Mouse (Mus musculus) neural tube, embryonic 13.5 days (tissue): Measurements from ENCODE around the gene Actn4. TPM values are rescaled to one million over a fixed set of nuclear protein-coding genes. Genes with fewer than 3 reads are reported as not detected.

Source experiments
- ATAC-seq: fragments of 200-750 bp; cut with Nextera tagmentation; 2 replicates; pipeline ENCODE4 v1.8.0; 2017; ENCODE audit warnings: low read depth, mild to moderate bottlenecking, moderate TSS enrichment, moderate library complexity
- H3K27ac ChIP-seq: fragments of 300-500 bp; sonication (generic); replicated peaks from 2 replicates; pipeline ENCODE4 v1.5.1; 2015; ENCODE audit warnings: moderate library complexity, mild to moderate bottlenecking, inconsistent platforms
- H3K27me3 ChIP-seq: fragments of 300-500 bp; sonication (generic); 2 replicates; pipeline ENCODE4 v1.6.1; 2015; ENCODE audit warnings: mild to moderate bottlenecking, inconsistent platforms
- H3K36me3 ChIP-seq: fragments of 300-500 bp; sonication (generic); 2 replicates; pipeline ENCODE4 v1.6.1; 2015; ENCODE audit warnings: mild to moderate bottlenecking, inconsistent platforms
- H3K4me1 ChIP-seq: fragments of 300-500 bp; sonication (generic); replicated peaks from 2 replicates; pipeline ENCODE4 v1.6.1; 2015; ENCODE audit warnings: inconsistent platforms
- H3K4me2 ChIP-seq: fragments of 300-500 bp; sonication (generic); 2 replicates; pipeline ENCODE4 v1.6.1; 2015; ENCODE audit warnings: inconsistent platforms, mild to moderate bottlenecking, moderate library complexity
- H3K4me3 ChIP-seq: fragments of 300-500 bp; sonication (generic); 2 replicates; pipeline ENCODE4 v1.5.1; 2015; ENCODE audit warnings: mild to moderate bottlenecking, inconsistent platforms
- H3K9ac ChIP-seq: fragments of 300-500 bp; sonication (generic); 2 replicates; pipeline ENCODE4 v1.6.1; 2015; ENCODE audit warnings: moderate library complexity, mild to moderate bottlenecking, inconsistent platforms
- H3K9me3 ChIP-seq: fragments of 300-500 bp; sonication (generic); 2 replicates; pipeline ENCODE4 v1.6.1; 2016; ENCODE audit warnings: inconsistent platforms
- WGBS: fragments of 180-500 bp; shearing (Covaris S2); methylation state at CpG from one replicate; pipeline ENCODE4 v1.1.7; 2015; 5-methylcytosine and 5-hydroxymethylcytosine counted together
- polyA plus RNA-seq: library from polyadenylated mRNA; unstranded; fragments of >200 nt; fragmentation: Nextera tagmentation; extraction: Ambion mirVana; gene quantifications from 2 replicates; pipeline ENCODE4 v1.2.1, GENCODE M21; 2015

The Actn4 gene
- polyA plus RNA-seq, 1 experiment from 2014 or later: 142 TPM

GRCm38 (mm10) chr7:28955295-28955897 is 6.7 kb downstream of the Actn4 start:
- Histone ChIP-seq H3K9ac (0 out of 2 replicates have a peak overlapping the region, but pooled peaks have one; percentile 8), H3K27ac (peak overlapping the region; percentile 42), H3K27me3 (no peaks in the 10 kb centered on the region), H3K4me3 (no peak overlapping the region), H3K9me3 (no peaks in the 10 kb centered on the region), H3K4me2 (no peak overlapping the region), H3K4me1 (peaks cover 90% of the 10 kb centered on the region), H3K36me3 (no peaks in the 10 kb centered on the region; the same call in 1 of the 2 replicates)
- ATAC-seq: no peak
- WGBS: 49% methylated on average over 5 of the region's 5 CpGs

- H3K4me1 ChIP-seq: peaks cover 84% of the 10 kb centered on the region
- H3K27ac ChIP-seq: peak overlapping the region; percentile 42; the same call in 1 of the 2 replicates
- H3K9ac ChIP-seq: no peak overlapping the region
- H3K4me3 ChIP-seq: no peak overlapping the region
- ATAC-seq: no peak
- no peaks in the 10 kb centered on the region; the same call in 1 of the 2 replicates for H3K36me3 ChIP-seq
- WGBS: 73% methylated on average over 4 of the region's 4 CpGs
- no peaks in the 10 kb centered on the region for H3K27me3 ChIP-seq
- no peaks in the 10 kb centered on the region for H3K9me3 ChIP-seq
- no peak overlapping the region for H3K4me2 ChIP-seq
Measured at GRCm38 (mm10) chr7:28954773-28955172, 7.4 kb downstream of the Actn4 start.

GRCm38 (mm10) chr7:28953476-28954376 is 8.4 kb downstream of the Actn4 start:
- H3K36me3 ChIP-seq: no peaks in the 10 kb centered on the region; the same call in 1 of the 2 replicates
- H3K27ac ChIP-seq: peak overlapping the region; percentile 68
- 8% methylated on average over 2 of the region's 2 CpGs for WGBS
- H3K4me1 ChIP-seq: peaks cover 73% of the 10 kb centered on the region
- H3K4me2 ChIP-seq: 0 out of 2 replicates have a peak overlapping the region, but pooled peaks have one; percentile 1
- ATAC-seq: peak; percentile 54; the same call in 1 of the 2 replicates
- H3K9ac ChIP-seq: no peak overlapping the region
- H3K4me3 ChIP-seq: no peak overlapping the region
- H3K27me3 ChIP-seq: no peaks in the 10 kb centered on the region
- H3K9me3 ChIP-seq: no peaks in the 10 kb centered on the region

GRCm38 (mm10) chr7:28952786-28953185 is 9.4 kb downstream of the Actn4 start:
- no peak overlapping the region for H3K4me3 ChIP-seq
- no peaks in the 10 kb centered on the region for H3K9me3 ChIP-seq
- no peaks in the 10 kb centered on the region for H3K27me3 ChIP-seq
- H3K27ac ChIP-seq: peak overlapping the region; percentile 68
- 29% methylated on average over 3 of the region's 3 CpGs for WGBS
- no peak overlapping the region for H3K9ac ChIP-seq
- no peak for ATAC-seq
- H3K4me1 ChIP-seq: peaks cover 64% of the 10 kb centered on the region
- H3K36me3 ChIP-seq: no peaks in the 10 kb centered on the region; the same call in 1 of the 2 replicates
- H3K4me2 ChIP-seq: 0 out of 2 replicates have a peak overlapping the region, but pooled peaks have one; percentile 1

GRCm38 (mm10) chr7:28951764-28952163 is 10.4 kb downstream of the Actn4 start:
- H3K9ac ChIP-seq: no peak overlapping the region
- H3K4me1 ChIP-seq: peaks cover 64% of the 10 kb centered on the region
- no peaks in the 10 kb centered on the region; the same call in 1 of the 2 replicates for H3K36me3 ChIP-seq
- H3K4me2 ChIP-seq: no peak overlapping the region
- no peak overlapping the region for H3K27ac ChIP-seq
- H3K9me3 ChIP-seq: no peaks in the 10 kb centered on the region
- no peaks in the 10 kb centered on the region for H3K27me3 ChIP-seq
- no peak overlapping the region for H3K4me3 ChIP-seq
- 90% methylated on average over 2 of the region's 2 CpGs for WGBS
- ATAC-seq: no peak

- Histone ChIP-seq H3K4me3 (no peak overlapping the region), H3K36me3 (no peaks in the 10 kb centered on the region; the same call in 1 of the 2 replicates), H3K27ac (no peak overlapping the region), H3K4me2 (no peak overlapping the region), H3K9me3 (no peaks in the 10 kb centered on the region), H3K9ac (no peak overlapping the region), H3K4me1 (peaks cover 68% of the 10 kb centered on the region), H3K27me3 (no peaks in the 10 kb centered on the region)
- 94% methylated on average over 10 of the region's 10 CpGs for WGBS
- ATAC-seq: no peak
Measured at GRCm38 (mm10) chr7:28950346-28951037, 11.6 kb downstream of the Actn4 start.

GRCm38 (mm10) chr7:28949298-28949697 is 12.8 kb downstream of the Actn4 start:
- Histone ChIP-seq H3K9ac (no peak overlapping the region), H3K27ac (no peak overlapping the region), H3K27me3 (no peaks in the 10 kb centered on the region), H3K4me1 (peaks cover 66% of the 10 kb centered on the region), H3K4me3 (no peak overlapping the region), H3K36me3 (no peaks in the 10 kb centered on the region; the same call in 1 of the 2 replicates), H3K9me3 (no peaks in the 10 kb centered on the region), H3K4me2 (no peak overlapping the region)
- no peak for ATAC-seq
- WGBS: 88% methylated on average over 2 of the region's 2 CpGs

- H3K4me3 ChIP-seq: no peak overlapping the region
- H3K9ac ChIP-seq: no peak overlapping the region
- no peak overlapping the region for H3K27ac ChIP-seq
- no peak overlapping the region for H3K4me2 ChIP-seq
- no peak for ATAC-seq
- H3K9me3 ChIP-seq: no peaks in the 10 kb centered on the region
- 96% methylated on average over 7 of the region's 7 CpGs for WGBS
- H3K27me3 ChIP-seq: no peaks in the 10 kb centered on the region
- peaks cover 62% of the 10 kb centered on the region for H3K4me1 ChIP-seq
- H3K36me3 ChIP-seq: no peaks in the 10 kb centered on the region; the same call in 1 of the 2 replicates
Measured at GRCm38 (mm10) chr7:28948746-28949145, 13.4 kb downstream of the Actn4 start.

- no peaks in the 10 kb centered on the region for H3K27me3 ChIP-seq
- no peak overlapping the region for H3K4me3 ChIP-seq
- WGBS: 38% methylated on average over 1 of the region's 1 CpGs
- no peaks in the 10 kb centered on the region for H3K36me3 ChIP-seq
- no peak overlapping the region for H3K9ac ChIP-seq
- H3K4me1 ChIP-seq: peaks cover 42% of the 10 kb centered on the region
- no peak overlapping the region for H3K4me2 ChIP-seq
- ATAC-seq: no peak
- H3K9me3 ChIP-seq: no peaks in the 10 kb centered on the region
- H3K27ac ChIP-seq: peak overlapping the region; percentile 80
Measured at GRCm38 (mm10) chr7:28946271-28946610, 15.9 kb downstream of the Actn4 start.

GRCm38 (mm10) chr7:28945416-28946270 is 16.5 kb downstream of the Actn4 start:
- Histone ChIP-seq H3K9me3 (no peaks in the 10 kb centered on the region), H3K4me3 (no peak overlapping the region), H3K4me2 (no peak overlapping the region), H3K36me3 (no peaks in the 10 kb centered on the region), H3K4me1 (peaks cover 37% of the 10 kb centered on the region), H3K9ac (peak overlapping the region; percentile 31; the same call in 1 of the 2 replicates), H3K27me3 (no peaks in the 10 kb centered on the region), H3K27ac (peak overlapping the region; percentile 80)
- peak; percentile 46; the same call in 1 of the 2 replicates for ATAC-seq
- 40% methylated on average over 10 of the region's 10 CpGs for WGBS

GRCm38 (mm10) chr7:28944756-28945415 is 17.3 kb downstream of the Actn4 start:
- H3K4me3 ChIP-seq: no peak overlapping the region
- H3K36me3 ChIP-seq: no peaks in the 10 kb centered on the region
- no peaks in the 10 kb centered on the region for H3K9me3 ChIP-seq
- no peak for ATAC-seq
- H3K27me3 ChIP-seq: no peaks in the 10 kb centered on the region
- no peak overlapping the region for H3K9ac ChIP-seq
- WGBS: 49% methylated on average over 6 of the region's 6 CpGs
- no peak overlapping the region for H3K4me2 ChIP-seq
- peak overlapping the region; percentile 80 for H3K27ac ChIP-seq
- peaks cover 43% of the 10 kb centered on the region for H3K4me1 ChIP-seq
